Mouse (Mus musculus) lung, postnatal 0 days (tissue): Measurements from ENCODE around the gene Mindy2. TPM values are rescaled to one million over a fixed set of nuclear protein-coding genes. Genes with fewer than 3 reads are reported as not detected.

Source experiments
- ATAC-seq: fragments of 200-750 bp; cut with Nextera tagmentation; 2 replicates; pipeline ENCODE4 v1.8.0; 2017; ENCODE audit warnings: moderate library complexity
- DNase-seq: peaks from one replicate; pipeline ENCODE4 v3.0.0-alpha.2; 2016; ENCODE audit warnings: low spot score
- H3K27ac ChIP-seq: fragments of 300-500 bp; sonication (generic); 2 replicates; pipeline ENCODE4 v1.5.1; 2014; ENCODE audit warnings: antibody characterized with exemption, mild to moderate bottlenecking, low read length, mixed read lengths
- H3K27me3 ChIP-seq: fragments of 300-500 bp; sonication (generic); replicated peaks from 2 replicates; pipeline ENCODE4 v1.6.1; 2014; ENCODE audit warnings: low read length, mixed read lengths; ENCODE audit not compliant: insufficient read depth
- H3K36me3 ChIP-seq: fragments of 300-500 bp; sonication (generic); 2 replicates; pipeline ENCODE4 v1.6.1; 2014; ENCODE audit warnings: low read length, mixed read lengths; ENCODE audit not compliant: insufficient read depth
- H3K4me1 ChIP-seq: fragments of 300-500 bp; sonication (generic); 2 replicates; pipeline ENCODE4 v1.6.1; 2014; ENCODE audit warnings: antibody characterized with exemption, low read depth, low read length, mixed read lengths; ENCODE audit not compliant: insufficient read depth
- H3K4me2 ChIP-seq: fragments of 300-500 bp; sonication (generic); replicated peaks from 2 replicates; pipeline ENCODE4 v1.6.1; 2014; ENCODE audit warnings: low read depth, mild to moderate bottlenecking, low read length, moderate library complexity, mixed read lengths
- H3K4me3 ChIP-seq: fragments of 300-500 bp; sonication (generic); 2 replicates; pipeline ENCODE4 v1.5.1; 2014; ENCODE audit warnings: low read depth, low read length
- H3K9ac ChIP-seq: fragments of 300-500 bp; sonication (generic); replicated peaks from 2 replicates; pipeline ENCODE4 v1.6.1; 2014; ENCODE audit warnings: low read depth, mild to moderate bottlenecking
- H3K9me3 ChIP-seq: fragments of 300-500 bp; sonication (generic); 2 replicates; pipeline ENCODE4 v1.6.1; 2016; ENCODE audit warnings: low read length, mixed read lengths
- CTCF ChIP-seq: IDR thresholded peaks from 2 replicates; pipeline ENCODE4 v1.5.1; 2016; ENCODE audit warnings: antibody characterized with exemption, mild to moderate bottlenecking
- EP300 ChIP-seq: IDR thresholded peaks from 2 replicates; pipeline ENCODE4 v1.6.1; 2016; ENCODE audit warnings: antibody characterized with exemption, mild to moderate bottlenecking, control low read depth
- WGBS: fragments of 180-500 bp; shearing (Covaris S2); extraction: QIAGEN DNeasy Blood & Tissue Kit; methylation state at CpG from one replicate; pipeline ENCODE4 v1.1.7; 2014; 5-methylcytosine and 5-hydroxymethylcytosine counted together
- polyA plus RNA-seq: library from polyadenylated mRNA; unstranded; fragments of >200 nt; fragmentation: Nextera tagmentation; extraction: Ambion mirVana; gene quantifications from 2 replicates; pipeline ENCODE4 v1.2.1, GENCODE M21; 2015

Gene Mindy2
- polyA plus RNA-seq, result 18.9 and 23.7 TPM in 2 replicates

- Histone ChIP-seq H3K4me2 (peak within 1 kb of the TSS; percentile 92), H3K4me3 (peak within 1 kb of the TSS; percentile 93), H3K27me3 (no peaks in the 10 kb centered on the region), H3K4me1 (no peaks in the 10 kb centered on the region), H3K9me3 (no peaks in the 10 kb centered on the region), H3K27ac (peak within 1 kb of the TSS; percentile 92), H3K36me3 (no peaks in the 10 kb centered on the region), H3K9ac (peak within 1 kb of the TSS; percentile 73)
- DNase-seq, result peak; percentile 99
- ATAC-seq, result peak; percentile 98
- WGBS, result 1% methylated on average over 64 of the region's 67 CpGs
- TF ChIP-seq CTCF (no peak; the same call in 1 of the 2 replicates), EP300 (no peak)
Observed at GRCm38 (mm10) chr9:70657013-70657967, at the start of gene Mindy2. Gene Mindy2, minus strand, starts transcription at chr9:70657174.

GRCm38 (mm10) chr9:70706444-70706843 is 49.5 kb upstream of the Mindy2 start:
- no peak overlapping the region for H3K27ac ChIP-seq
- no peaks in the 10 kb centered on the region for H3K36me3 ChIP-seq
- H3K9ac ChIP-seq, result no peak overlapping the region
- TF ChIP-seq CTCF (no peak), EP300 (no peak)
- no peaks in the 10 kb centered on the region for H3K27me3 ChIP-seq
- no peaks in the 10 kb centered on the region for H3K4me1 ChIP-seq
- H3K4me3 ChIP-seq, result no peak overlapping the region
- no peak for ATAC-seq
- 100% methylated on average over 1 of the region's 1 CpGs for WGBS
- no peak for DNase-seq
- no peak overlapping the region for H3K4me2 ChIP-seq
- no peaks in the 10 kb centered on the region for H3K9me3 ChIP-seq

- Histone ChIP-seq H3K9ac (no peak overlapping the region), H3K4me2 (no peak overlapping the region), H3K4me3 (no peak overlapping the region), H3K4me1 (peaks cover 2% of the 10 kb centered on the region; the same call in 1 of the 2 replicates), H3K9me3 (no peaks in the 10 kb centered on the region), H3K27me3 (no peaks in the 10 kb centered on the region), H3K36me3 (no peaks in the 10 kb centered on the region), H3K27ac (no peak overlapping the region)
- DNase-seq (no peak), ATAC-seq (no peak)
- TF ChIP-seq EP300, result no peak
- no peak for TF ChIP-seq CTCF
- WGBS, result 93% methylated on average over 5 of the region's 5 CpGs
Observed at GRCm38 (mm10) chr9:70703597-70704203, 46.7 kb upstream of the Mindy2 start.

GRCm38 (mm10) chr9:70698090-70698489 is 41.1 kb upstream of the Mindy2 start:
- DNase-seq (no peak), ATAC-seq (no peak)
- H3K4me2 ChIP-seq, result no peak overlapping the region
- no peaks in the 10 kb centered on the region for H3K36me3 ChIP-seq
- peaks cover 2% of the 10 kb centered on the region; the same call in 1 of the 2 replicates for H3K4me1 ChIP-seq
- no peak overlapping the region for H3K9ac ChIP-seq
- no peaks in the 10 kb centered on the region for H3K27me3 ChIP-seq
- H3K9me3 ChIP-seq, result no peaks in the 10 kb centered on the region
- no peak for TF ChIP-seq EP300
- no peak for TF ChIP-seq CTCF
- 58% methylated on average over 1 of the region's 1 CpGs for WGBS
- no peak overlapping the region for H3K27ac ChIP-seq
- H3K4me3 ChIP-seq, result no peak overlapping the region

GRCm38 (mm10) chr9:70695723-70696122 is 38.7 kb upstream of the Mindy2 start:
- TF ChIP-seq EP300, result no peak
- no peak for TF ChIP-seq CTCF
- ATAC-seq, result no peak

More at GRCm38 (mm10) chr9:70695723-70696122, 38.7 kb upstream of the Mindy2 start:
- H3K27ac ChIP-seq, result no peak overlapping the region
- H3K9ac ChIP-seq, result no peak overlapping the region
- H3K27me3 ChIP-seq, result no peaks in the 10 kb centered on the region
- H3K9me3 ChIP-seq, result no peaks in the 10 kb centered on the region
- WGBS, result 91% methylated on average over 2 of the region's 2 CpGs
- no peaks in the 10 kb centered on the region for H3K36me3 ChIP-seq
- DNase-seq, result no peak
- no peak overlapping the region for H3K4me3 ChIP-seq
- H3K4me2 ChIP-seq, result no peak overlapping the region
- peaks cover 8% of the 10 kb centered on the region; the same call in 1 of the 2 replicates for H3K4me1 ChIP-seq
